Mouse (Mus musculus) monocyte, adult 5-6 weeks (primary cell): Measurements from ENCODE around the gene Trim14. TPM values are rescaled to one million over a fixed set of nuclear protein-coding genes. Genes with fewer than 3 reads are reported as not detected.
A peak's percentile ranks its signal among the peaks of the same experiment; 100 is the strongest.
"Not testable (repeated sequence)": the region's sequence is repeated elsewhere in the genome, so short reads cannot be mapped to it uniquely, and the experiment has no call there.

ENCODE experiments used
- ATAC-seq: fragments of 153-309, 156-312 bp; replicated peaks from 2 replicates; pipeline ENCODE4 v1.8.0; 2017; ENCODE audit warnings: mild to moderate bottlenecking; ENCODE audit not compliant: low TSS enrichment, insufficient number of reproducible peaks, severe bottlenecking, poor library complexity, low FRiP score
- total RNA-seq: library from RNA; stranded (forward); fragments of 200-1000, 200-491, 200-594 nt; gene quantifications from 3 replicates; pipeline ENCODE4 v1.2.3, GENCODE M21; 2017

The Trim14 gene
- total RNA-seq = 19.8 to 70.3 TPM (median 26.1 TPM) in 3 replicates

GRCm38 (mm10) chr4:46535840-46536361 is at the start of gene Trim14:
Gene Trim14 (minus strand): TSS chr4:46536141.
- ATAC-seq = peak; percentile 51

- ATAC-seq = no peak
Measured at GRCm38 (mm10) chr4:46585041-46585810, 49.3 kb upstream of the Trim14 start.

- ATAC-seq = not testable (repeated sequence)
Measured at GRCm38 (mm10) chr4:46584536-46584935, 48.6 kb upstream of the Trim14 start.

- not testable (repeated sequence) for ATAC-seq
Measured at GRCm38 (mm10) chr4:46584084-46584483, 48.1 kb upstream of the Trim14 start.

- not testable (repeated sequence) for ATAC-seq
Measured at GRCm38 (mm10) chr4:46582024-46582423, 46.1 kb upstream of the Trim14 start.

GRCm38 (mm10) chr4:46581577-46581976 is 45.6 kb upstream of the Trim14 start:
- not testable (repeated sequence) for ATAC-seq

- peak; percentile 19; the same call in 1 of the 2 replicates for ATAC-seq
Measured at GRCm38 (mm10) chr4:46580799-46581243, 44.9 kb upstream of the Trim14 start.

GRCm38 (mm10) chr4:46578796-46579346 is 42.9 kb upstream of the Trim14 start:
- not testable (repeated sequence) for ATAC-seq

- ATAC-seq = no peak
Measured at GRCm38 (mm10) chr4:46578228-46578627, 42.3 kb upstream of the Trim14 start.

GRCm38 (mm10) chr4:46575509-46576284 is 39.8 kb upstream of the Trim14 start:
- not testable (repeated sequence) for ATAC-seq

GRCm38 (mm10) chr4:46574841-46575240 is 38.9 kb upstream of the Trim14 start:
- ATAC-seq = no peak

GRCm38 (mm10) chr4:46574024-46574753 is 38.2 kb upstream of the Trim14 start:
- 0 out of 2 replicates have a peak, but pooled peaks have one; percentile 16 for ATAC-seq

GRCm38 (mm10) chr4:46572616-46573015 is 36.7 kb upstream of the Trim14 start:
- ATAC-seq = 0 out of 2 replicates have a peak, but pooled peaks have one; percentile 10

- no peak for ATAC-seq
Measured at GRCm38 (mm10) chr4:46571744-46572143, 35.8 kb upstream of the Trim14 start.

- no peak for ATAC-seq
Measured at GRCm38 (mm10) chr4:46569671-46570070, 33.7 kb upstream of the Trim14 start.

- no peak for ATAC-seq
Measured at GRCm38 (mm10) chr4:46568169-46568568, 32.2 kb upstream of the Trim14 start.

GRCm38 (mm10) chr4:46566931-46567671 is 31.2 kb upstream of the Trim14 start:
- ATAC-seq = no peak
